Mouse (Mus musculus) hindbrain, embryonic 12.5 days (tissue): ENCODE results near the gene Scp2. TPM values are rescaled to one million over a fixed set of nuclear protein-coding genes. Genes with fewer than 3 reads are reported as not detected.

ENCODE experiments used
- ATAC-seq: fragments of 200-750 bp; cut with Nextera tagmentation; 2 replicates; pipeline ENCODE4 v1.8.0; 2017; ENCODE audit warnings: moderate TSS enrichment; ENCODE audit not compliant: low FRiP score
- H3K27ac ChIP-seq: fragments of 300-500 bp; sonication (generic); 2 replicates; pipeline ENCODE4 v1.5.1; 2016; ENCODE audit warnings: mild to moderate bottlenecking
- H3K27me3 ChIP-seq: fragments of 300-500 bp; sonication (generic); 2 replicates; pipeline ENCODE4 v1.6.1; 2016; ENCODE audit warnings: mild to moderate bottlenecking
- H3K36me3 ChIP-seq: fragments of 300-500 bp; sonication (generic); 2 replicates; pipeline ENCODE4 v1.6.1; 2016; ENCODE audit warnings: mild to moderate bottlenecking
- H3K4me1 ChIP-seq: fragments of 300-500 bp; sonication (generic); 2 replicates; pipeline ENCODE4 v1.6.1; 2016
- H3K4me2 ChIP-seq: fragments of 300-500 bp; sonication (generic); replicated peaks from 2 replicates; pipeline ENCODE4 v1.6.1; 2016; ENCODE audit warnings: mild to moderate bottlenecking
- H3K4me3 ChIP-seq: fragments of 300-500 bp; sonication (generic); 2 replicates; pipeline ENCODE4 v1.5.1; 2016; ENCODE audit warnings: mild to moderate bottlenecking
- H3K9ac ChIP-seq: fragments of 300-500 bp; sonication (generic); 2 replicates; pipeline ENCODE4 v1.6.1; 2016; ENCODE audit warnings: mild to moderate bottlenecking, moderate library complexity
- H3K9me3 ChIP-seq: fragments of 300-500 bp; sonication (generic); replicated peaks from 2 replicates; pipeline ENCODE4 v1.6.1; 2016; ENCODE audit warnings: mild to moderate bottlenecking
- WGBS: fragments of 180-500 bp; shearing (Covaris S2); methylation state at CpG from one replicate; pipeline ENCODE4 v1.1.7; 2016; 5-methylcytosine and 5-hydroxymethylcytosine counted together
- polyA plus RNA-seq: library from polyadenylated mRNA; unstranded; fragments of >200 nt; fragmentation: Nextera tagmentation; extraction: Ambion mirVana; gene quantifications from 2 replicates; pipeline ENCODE4 v1.2.1, GENCODE M21; 2016

The Scp2 gene
- polyA plus RNA-seq, 1 experiment from 2014 or later = 190 TPM

- Histone ChIP-seq H3K36me3 (peaks cover 80% of the 10 kb centered on the region), H3K4me3 (no peak overlapping the region), H3K4me2 (no peak overlapping the region), H3K27me3 (no peaks in the 10 kb centered on the region), H3K4me1 (no peaks in the 10 kb centered on the region), H3K9ac (no peak overlapping the region), H3K27ac (no peak overlapping the region), H3K9me3 (no peaks in the 10 kb centered on the region)
- ATAC-seq = no peak
- WGBS = 87% methylated on average over 10 of the region's 10 CpGs
Observed at GRCm38 (mm10) chr4:108051687-108052274, 93.0 kb downstream of the Scp2 start.

GRCm38 (mm10) chr4:108046136-108046535 is 98.7 kb downstream of the Scp2 start:
- ATAC-seq = no peak
- Histone ChIP-seq H3K4me3 (no peak overlapping the region), H3K4me1 (no peaks in the 10 kb centered on the region), H3K4me2 (no peak overlapping the region), H3K27ac (no peak overlapping the region), H3K9me3 (no peaks in the 10 kb centered on the region), H3K9ac (no peak overlapping the region), H3K27me3 (no peaks in the 10 kb centered on the region), H3K36me3 (peaks cover 54% of the 10 kb centered on the region)
- 91% methylated on average over 8 of the region's 8 CpGs for WGBS

- Histone ChIP-seq H3K27ac (no peak overlapping the region), H3K27me3 (no peaks in the 10 kb centered on the region), H3K4me1 (no peaks in the 10 kb centered on the region), H3K4me3 (no peak overlapping the region), H3K9ac (no peak overlapping the region), H3K4me2 (no peak overlapping the region), H3K9me3 (no peaks in the 10 kb centered on the region), H3K36me3 (peaks cover 48% of the 10 kb centered on the region)
- no peak for ATAC-seq
- WGBS = 65% methylated on average over 19 of the region's 19 CpGs
Observed at GRCm38 (mm10) chr4:108045136-108046107, 99.4 kb downstream of the Scp2 start.

GRCm38 (mm10) chr4:108037027-108037426 is 107.8 kb downstream of the Scp2 start:
- 76% methylated on average over 8 of the region's 8 CpGs for whole genome bisulfite sequencing

DNA sequence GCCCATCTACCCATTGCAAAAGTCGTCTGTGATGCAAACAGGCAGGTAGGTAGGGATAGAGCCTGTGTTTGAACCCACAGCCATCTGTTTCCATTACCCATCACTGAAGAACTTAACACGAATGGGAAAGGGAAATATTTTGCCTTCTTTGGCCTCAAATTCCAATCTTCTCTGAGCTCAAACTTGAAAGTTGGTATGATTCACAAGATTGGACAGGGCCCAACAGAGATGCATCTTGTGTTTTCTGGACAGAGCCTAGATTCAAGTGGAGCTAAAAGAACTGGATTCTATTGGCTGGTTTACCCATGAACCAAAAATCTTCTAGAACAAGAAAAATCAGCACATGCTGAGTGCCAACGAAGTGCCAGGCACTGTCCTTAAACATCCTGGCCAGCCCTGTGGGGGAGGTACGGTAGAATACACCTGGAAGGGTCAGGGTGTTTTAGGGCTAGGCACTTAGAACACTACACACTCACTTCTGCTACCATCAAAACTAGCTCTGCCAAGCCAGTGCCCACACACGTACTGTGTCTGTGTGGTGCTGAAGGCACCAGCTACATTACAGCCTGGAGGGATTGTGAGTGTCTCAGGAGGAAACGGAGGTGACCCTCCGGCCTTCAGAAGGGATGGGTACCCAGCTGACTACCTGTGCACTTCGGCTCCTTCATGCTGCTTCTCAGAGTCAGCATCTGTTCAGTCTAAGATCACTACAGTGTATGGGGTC is 111.6 kb downstream of the Scp2 start:
- no peaks in the 10 kb centered on the region for H3K9me3 ChIP-seq
- H3K4me3 ChIP-seq = no peak overlapping the region
- no peak overlapping the region for H3K4me2 ChIP-seq
- no peak overlapping the region for H3K9ac ChIP-seq
- 82% methylated on average over 8 of the region's 8 CpGs for WGBS
- H3K4me1 ChIP-seq = peaks cover 18% of the 10 kb centered on the region
- no peak overlapping the region for H3K27ac ChIP-seq
- no peaks in the 10 kb centered on the region for H3K36me3 ChIP-seq
- H3K27me3 ChIP-seq = peaks cover 47% of the 10 kb centered on the region
- ATAC-seq = no peak

More at GRCm38 (mm10) chr4:108037027-108037426, 107.8 kb downstream of the Scp2 start:
- no peak for ATAC-seq
- Histone ChIP-seq H3K36me3 (peaks cover 4% of the 10 kb centered on the region), H3K4me3 (no peak overlapping the region), H3K27ac (no peak overlapping the region), H3K4me1 (peaks cover 5% of the 10 kb centered on the region), H3K9ac (no peak overlapping the region), H3K4me2 (no peak overlapping the region), H3K27me3 (peaks cover 16% of the 10 kb centered on the region), H3K9me3 (no peaks in the 10 kb centered on the region)

GRCm38 (mm10) chr4:108032352-108032849 is 112.4 kb downstream of the Scp2 start:
- Histone ChIP-seq H3K4me1 (peaks cover 18% of the 10 kb centered on the region), H3K27me3 (peaks cover 47% of the 10 kb centered on the region), H3K4me2 (peak overlapping the region; percentile 99), H3K9ac (peak overlapping the region; percentile 62), H3K9me3 (no peaks in the 10 kb centered on the region), H3K4me3 (peak overlapping the region; percentile 61), H3K36me3 (no peaks in the 10 kb centered on the region), H3K27ac (no peak overlapping the region)
- ATAC-seq = no peak
- 39% methylated on average over 11 of the region's 11 CpGs for WGBS

- peak; percentile 55 for ATAC-seq
- under 1% methylated on average over 77 of the region's 86 CpGs for WGBS
- Histone ChIP-seq H3K9me3 (no peaks in the 10 kb centered on the region), H3K4me3 (peak overlapping the region; percentile 61), H3K9ac (peak overlapping the region; percentile 62), H3K4me1 (peaks cover 18% of the 10 kb centered on the region), H3K36me3 (no peaks in the 10 kb centered on the region), H3K4me2 (peak overlapping the region; percentile 99), H3K27me3 (peaks cover 49% of the 10 kb centered on the region), H3K27ac (no peak overlapping the region)
Observed at GRCm38 (mm10) chr4:108031502-108032351, 113.1 kb downstream of the Scp2 start.

GRCm38 (mm10) chr4:108030888-108031501 is 113.8 kb downstream of the Scp2 start:
- H3K9ac ChIP-seq = peak overlapping the region; percentile 62
- peak overlapping the region; percentile 99 for H3K4me2 ChIP-seq
- peak overlapping the region; percentile 61 for H3K4me3 ChIP-seq
- 2% methylated on average over 22 of the region's 22 CpGs for WGBS
- H3K36me3 ChIP-seq = no peaks in the 10 kb centered on the region
- peaks cover 18% of the 10 kb centered on the region for H3K4me1 ChIP-seq
- H3K9me3 ChIP-seq = no peaks in the 10 kb centered on the region
- H3K27ac ChIP-seq = no peak overlapping the region
- peaks cover 50% of the 10 kb centered on the region for H3K27me3 ChIP-seq
- ATAC-seq = 0 out of 2 replicates have a peak, but pooled peaks have one; percentile 18

- Histone ChIP-seq H3K9ac (no peak overlapping the region), H3K27me3 (peaks cover 26% of the 10 kb centered on the region), H3K9me3 (no peaks in the 10 kb centered on the region), H3K4me3 (no peak overlapping the region), H3K36me3 (no peaks in the 10 kb centered on the region), H3K4me1 (peaks cover 11% of the 10 kb centered on the region), H3K4me2 (no peak overlapping the region), H3K27ac (no peak overlapping the region)
- ATAC-seq = no peak
- WGBS = 41% methylated on average over 3 of the region's 3 CpGs
Observed at GRCm38 (mm10) chr4:108026193-108026592, 118.6 kb downstream of the Scp2 start.

DNA sequence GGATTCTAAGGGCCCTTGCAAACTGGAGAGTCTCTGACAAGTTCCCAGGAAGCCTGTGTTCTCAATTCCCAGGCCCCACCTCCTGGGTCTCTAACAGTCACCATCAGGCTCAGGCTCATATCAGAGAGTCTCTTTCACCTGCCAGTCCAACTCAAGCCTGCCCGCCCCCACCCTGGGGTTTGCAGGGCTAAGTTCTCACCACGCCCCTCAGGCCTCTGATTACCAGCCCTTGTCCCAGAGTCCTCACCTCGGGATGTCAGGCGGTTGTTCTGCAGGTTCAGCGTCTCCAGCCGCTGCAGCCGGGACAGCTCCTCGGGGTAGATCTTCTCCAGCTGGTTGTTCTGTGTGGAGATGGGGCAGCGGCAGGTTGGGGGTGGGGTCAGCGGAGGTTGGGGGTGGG is 119.5 kb downstream of the Scp2 start:
- Histone ChIP-seq H3K27me3 (peaks cover 17% of the 10 kb centered on the region), H3K4me2 (no peak overlapping the region), H3K4me3 (no peak overlapping the region), H3K9me3 (no peaks in the 10 kb centered on the region), H3K36me3 (no peaks in the 10 kb centered on the region), H3K27ac (no peak overlapping the region), H3K9ac (no peak overlapping the region), H3K4me1 (peaks cover 6% of the 10 kb centered on the region)
- no peak for ATAC-seq
- 3% methylated on average over 10 of the region's 10 CpGs for WGBS

- Histone ChIP-seq H3K9ac (no peak overlapping the region), H3K27me3 (peaks cover 11% of the 10 kb centered on the region)
Observed at GRCm38 (mm10) chr4:108024641-108025040, 120.2 kb downstream of the Scp2 start.

More at GRCm38 (mm10) chr4:108024641-108025040, 120.2 kb downstream of the Scp2 start:
- Histone ChIP-seq H3K4me3 (no peak overlapping the region), H3K4me2 (no peak overlapping the region), H3K9me3 (no peaks in the 10 kb centered on the region), H3K4me1 (peaks cover 6% of the 10 kb centered on the region), H3K27ac (no peak overlapping the region), H3K36me3 (no peaks in the 10 kb centered on the region)
- no peak for ATAC-seq
- 73% methylated on average over 5 of the region's 5 CpGs for WGBS
